Mouse (Mus musculus): ENCODE results near the gene Gtpbp1.

DNA sequence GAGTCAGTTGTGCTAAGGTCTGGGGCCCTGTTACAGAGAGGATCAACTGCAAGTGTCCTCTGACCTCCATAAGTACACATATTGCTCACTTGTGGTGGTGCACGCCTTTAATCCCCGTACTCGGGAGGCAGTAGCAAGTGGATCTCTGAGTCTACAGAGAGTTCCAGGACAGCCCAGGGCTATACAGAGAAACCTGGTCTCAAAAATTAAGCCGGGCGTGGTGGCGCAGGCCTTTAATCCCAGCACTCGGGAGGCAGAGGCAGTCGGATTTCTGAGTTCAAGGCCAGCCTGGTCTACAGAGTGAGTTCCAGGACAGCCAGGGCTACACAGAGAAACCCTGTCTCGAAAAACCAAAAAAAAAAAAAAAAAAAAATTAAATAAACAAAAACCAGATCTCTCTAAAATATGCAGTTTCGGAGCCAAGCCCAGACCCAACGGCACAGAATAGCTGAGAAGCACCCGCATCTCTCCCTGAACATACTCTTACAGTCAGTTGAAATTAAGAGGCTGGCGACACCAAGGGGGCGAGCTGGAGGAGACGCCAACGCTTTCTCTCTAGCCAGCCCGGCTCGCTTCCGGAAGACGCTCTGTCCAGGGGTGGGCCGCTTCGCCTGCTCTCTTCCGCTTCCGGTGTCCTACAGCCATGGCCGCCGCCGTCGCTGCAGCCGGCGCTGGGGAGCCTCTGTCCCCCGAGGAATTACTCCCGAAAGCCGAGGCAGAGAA is 20.2 kb upstream of the Gtpbp1 start, which contains the start of gene Tomm22:
- TF ChIP-seq CTCF (IDR thresholded peaks at IDR 0.05; ENCODE audit: low read depth, low read length) = peak; percentile 70
- TF ChIP-seq POLR2A (IDR thresholded peaks at IDR 0.05; ENCODE audit: extremely low read depth, insufficient read depth, low read length) = peak; percentile 55; the same call in 1 of the 2 replicates
